7 mouse cellular contexts compared by ENCODE assay signal in the genomic region with DNA sequence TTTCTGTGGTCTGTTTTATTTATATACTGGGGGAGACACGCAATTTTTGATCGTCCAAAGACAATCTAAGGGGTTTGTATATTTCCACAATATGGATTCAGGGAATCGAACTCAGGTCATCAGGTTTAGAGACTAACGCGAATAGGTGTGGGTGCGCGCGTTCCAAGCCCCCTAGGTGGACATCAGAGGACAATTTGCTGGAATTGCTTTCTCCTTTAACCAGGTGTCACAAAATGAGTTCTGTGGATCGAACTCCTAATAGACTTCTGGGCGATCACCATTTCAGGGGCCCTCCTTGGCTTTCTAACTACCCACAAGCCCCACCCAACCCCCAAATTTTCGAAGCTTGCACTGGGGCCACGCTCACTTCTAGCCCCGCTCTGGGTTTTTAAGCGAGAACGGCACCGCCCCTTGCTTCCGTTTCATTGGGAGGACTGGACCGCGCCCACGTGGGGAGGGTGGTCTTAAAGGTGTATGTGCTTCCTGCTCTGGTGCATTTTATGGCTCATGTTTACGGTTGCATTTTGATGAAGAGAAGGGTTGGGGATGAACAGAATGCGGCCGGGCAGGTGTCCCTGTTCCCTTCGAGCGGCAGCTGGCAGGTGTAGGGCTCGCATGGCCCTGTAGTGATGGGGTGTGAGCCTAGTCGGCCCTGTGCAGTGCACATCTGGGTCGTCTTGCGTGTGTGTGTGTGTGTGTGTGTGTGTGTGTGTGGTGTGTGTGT. TPM values are rescaled to one million over a fixed set of nuclear protein-coding genes. Genes with fewer than 3 reads are reported as not detected.
DNase-seq lines count a peak whose midpoint lies in the region; ATAC-seq and TF ChIP-seq lines count a peak whose summit lies in the region.

No protein-coding gene starts in this region.

- peak; percentile 59 for ATAC-seq in intestine, embryonic 14.5 days (replicated peaks; ENCODE audit: low FRiP score, low TSS enrichment, low read depth)
- ATAC-seq in midbrain, embryonic 11.5 days (ENCODE audit: low FRiP score): peak; percentile 31; the same call in 1 of the 2 replicates

- no peaks in the 10 kb centered on the region for H3K9me3 ChIP-seq in intestine, embryonic 14.5 days (ENCODE audit: control insufficient read depth, low read length)
- H3K9me3 ChIP-seq in limb, embryonic 10.5 days (replicated peaks): no peaks in the 10 kb centered on the region
- no peaks in the 10 kb centered on the region for H3K9me3 ChIP-seq in midbrain, embryonic 11.5 days (ENCODE audit: control insufficient read depth, low read length)

- 2% methylated on average over 29 of the region's 29 CpGs for WGBS in intestine, embryonic 14.5 days
- WGBS in limb, embryonic 10.5 days: 4% methylated on average over 29 of the region's 29 CpGs
- 4% methylated on average over 29 of the region's 29 CpGs for WGBS in midbrain, embryonic 11.5 days
- WGBS in small intestine, adult 2 months: under 1% methylated on average over 29 of the region's 29 CpGs

- TF ChIP-seq POLR2A in cortical plate, adult 2 months (IDR thresholded peaks at IDR 0.05; ENCODE audit: extremely low read depth, insufficient read depth, low read length): 0 out of 2 replicates have a peak, but pooled peaks have one; percentile 44
- no peak for TF ChIP-seq POLR2A in small intestine, adult 2 months (IDR thresholded peaks at IDR 0.05; ENCODE audit: low read depth, low read length)

- H3K36me3 ChIP-seq in intestine, embryonic 14.5 days (ENCODE audit: control insufficient read depth, insufficient read depth, low read length): peaks cover 3% of the 10 kb centered on the region
- H3K36me3 ChIP-seq in limb, embryonic 10.5 days: peaks cover 19% of the 10 kb centered on the region
- no peaks in the 10 kb centered on the region; the same call in 1 of the 2 replicates for H3K36me3 ChIP-seq in midbrain, embryonic 11.5 days (ENCODE audit: control insufficient read depth, insufficient read depth, low read length)
- H3K36me3 ChIP-seq in small intestine, adult 2 months (ENCODE audit: control insufficient read depth, insufficient read depth, low read length): peaks cover 4% of the 10 kb centered on the region; the same call in 1 of the 2 replicates

- intact Hi-C loops in gastrocnemius, postnatal 14 days (cut with DNase I; ENCODE audit: low total_unique reads): no loop called here

- H3K9ac ChIP-seq in intestine, embryonic 14.5 days (ENCODE audit: low read length): peak overlapping the region; percentile 42
- H3K9ac ChIP-seq in midbrain, embryonic 11.5 days (ENCODE audit: low read length): peak overlapping the region; percentile 53

- H3K4me2 ChIP-seq in intestine, embryonic 14.5 days (ENCODE audit: low read length): peak overlapping the region; percentile 73
- H3K4me2 ChIP-seq in midbrain, embryonic 11.5 days: peak overlapping the region; percentile 51

- no peaks in the 10 kb centered on the region for H3K27me3 ChIP-seq in intestine, embryonic 14.5 days (replicated peaks; ENCODE audit: control insufficient read depth, insufficient read depth, low read length)
- H3K27me3 ChIP-seq in limb, embryonic 10.5 days (ENCODE audit: low read depth, poor library complexity, severe bottlenecking): no peaks in the 10 kb centered on the region
- H3K27me3 ChIP-seq in midbrain, embryonic 11.5 days (ENCODE audit: control insufficient read depth, insufficient read depth, low read length): no peaks in the 10 kb centered on the region
- H3K27me3 ChIP-seq in small intestine, adult 2 months (ENCODE audit: control insufficient read depth, insufficient read depth, low read length): no peaks in the 10 kb centered on the region

- peak; percentile 88 to 95 for DNase-seq in adrenal gland, adult (ENCODE audit: inconsistent age in 2 of 2, low spot score in 1 of 2)
- DNase-seq in gastrocnemius, postnatal 14 days: peak; percentile 88
- DNase-seq in intestine, embryonic 14.5 days (ENCODE audit: low spot score): peak; percentile 85
- peak; percentile 86 for DNase-seq in limb, embryonic 10.5 days (ENCODE audit: low spot score)
- DNase-seq in midbrain, embryonic 11.5 days (ENCODE audit: low spot score, missing footprints): peak; percentile 94

- H3K4me3 ChIP-seq in cortical plate, adult 2 months (ENCODE audit: insufficient read depth, low read length): peak overlapping the region; percentile 47
- peak overlapping the region; percentile 80 for H3K4me3 ChIP-seq in intestine, embryonic 14.5 days (ENCODE audit: low read depth, low read length)
- peak overlapping the region; percentile 93 for H3K4me3 ChIP-seq in limb, embryonic 10.5 days
- peak overlapping the region; percentile 96 for H3K4me3 ChIP-seq in midbrain, embryonic 11.5 days (ENCODE audit: low read depth, low read length)
- H3K4me3 ChIP-seq in small intestine, adult 2 months (ENCODE audit: low read depth, low read length): peak overlapping the region; percentile 74

- peak overlapping the region; percentile 36 for H3K27ac ChIP-seq in cortical plate, adult 2 months (ENCODE audit: insufficient read depth, low read length)
- peak overlapping the region; percentile 52 for H3K27ac ChIP-seq in intestine, embryonic 14.5 days (ENCODE audit: low read depth)
- peak overlapping the region; percentile 90 for H3K27ac ChIP-seq in limb, embryonic 10.5 days
- peak overlapping the region; percentile 57; the same call in 1 of the 2 replicates for H3K27ac ChIP-seq in midbrain, embryonic 11.5 days (ENCODE audit: low read depth, low read length)
- peak overlapping the region; percentile 86 for H3K27ac ChIP-seq in small intestine, adult 2 months (ENCODE audit: insufficient read depth, low read depth, low read length)

- TF ChIP-seq CTCF in cortical plate, adult 2 months (IDR thresholded peaks at IDR 0.05; ENCODE audit: extremely low read depth, insufficient read depth, low read length): no peak
- TF ChIP-seq CTCF in small intestine, adult 2 months (IDR thresholded peaks at IDR 0.05; ENCODE audit: extremely low read depth, insufficient read length, insufficient replicate concordance, low read depth, low read length): no peak

- peaks cover 5% of the 10 kb centered on the region for H3K4me1 ChIP-seq in cortical plate, adult 2 months (ENCODE audit: control insufficient read depth, insufficient read depth, low read length)
- H3K4me1 ChIP-seq in intestine, embryonic 14.5 days (replicated peaks; ENCODE audit: control insufficient read depth, insufficient read depth, low read length): peaks cover 24% of the 10 kb centered on the region
- H3K4me1 ChIP-seq in limb, embryonic 10.5 days: peaks cover 46% of the 10 kb centered on the region
- H3K4me1 ChIP-seq in midbrain, embryonic 11.5 days (ENCODE audit: control insufficient read depth, insufficient read depth, low read length): peaks cover 20% of the 10 kb centered on the region
- peaks cover 12% of the 10 kb centered on the region; the same call in 1 of the 2 replicates for H3K4me1 ChIP-seq in small intestine, adult 2 months (ENCODE audit: control insufficient read depth, insufficient read depth, insufficient read length, low read length)

RNA-seq across cellular contexts. Expression of a gene that starts 1.0 kb away (rescaled TPM):
- 21.3 and 22.5 TPM in 2 replicates for polyA plus RNA-seq in cortical plate, adult 2 months (2012; rRNA removed)
- total RNA-seq in gastrocnemius, postnatal 14 days (2021): 10 to 100 TPM; 12.3 to 12.8 TPM
- polyA plus RNA-seq in intestine, embryonic 14.5 days (2014; fragmentation: Nextera tagmentation; extraction: Ambion mirVana): 40.8 and 43.3 TPM in 2 replicates
- polyA plus RNA-seq in limb, embryonic 10.5 days (2016; fragmentation: Nextera tagmentation; extraction: Ambion mirVana): 73.6 and 73.9 TPM in 2 replicates
- polyA plus RNA-seq in midbrain, embryonic 11.5 days (2014; fragmentation: Nextera tagmentation; extraction: Ambion mirVana): 42.1 and 46.5 TPM in 2 replicates
- polyA plus RNA-seq in small intestine, adult 2 months (2012; rRNA removed): 29.1 and 53.3 TPM in 2 replicates

RNA-seq across cellular contexts. Expression of a gene that starts 7.7 kb away (rescaled TPM):
- 1,040 and 1,088 TPM in 2 replicates for polyA plus RNA-seq in cortical plate, adult 2 months (2012; rRNA removed)
- total RNA-seq in gastrocnemius, postnatal 14 days (2021): 100 to 1,000 TPM; 892 to 898 TPM
- polyA plus RNA-seq in intestine, embryonic 14.5 days (2014; fragmentation: Nextera tagmentation; extraction: Ambion mirVana): 484 and 490 TPM in 2 replicates
- 575 and 611 TPM in 2 replicates for polyA plus RNA-seq in limb, embryonic 10.5 days (2016; fragmentation: Nextera tagmentation; extraction: Ambion mirVana)
- 398 and 422 TPM in 2 replicates for polyA plus RNA-seq in midbrain, embryonic 11.5 days (2014; fragmentation: Nextera tagmentation; extraction: Ambion mirVana)
- 755 and 1,606 TPM in 2 replicates for polyA plus RNA-seq in small intestine, adult 2 months (2012; rRNA removed)

RNA-seq across cellular contexts. Expression of a gene that starts 14.1 kb away (rescaled TPM):
- 71.2 and 77.1 TPM in 2 replicates for polyA plus RNA-seq in cortical plate, adult 2 months (2012; rRNA removed)
- total RNA-seq in gastrocnemius, postnatal 14 days (2021): 10 to 100 TPM; 21.2 to 24.8 TPM
- polyA plus RNA-seq in intestine, embryonic 14.5 days (2014; fragmentation: Nextera tagmentation; extraction: Ambion mirVana): 57.8 and 58.8 TPM in 2 replicates
- polyA plus RNA-seq in limb, embryonic 10.5 days (2016; fragmentation: Nextera tagmentation; extraction: Ambion mirVana): 46.5 and 52.0 TPM in 2 replicates
- 49.7 and 50.6 TPM in 2 replicates for polyA plus RNA-seq in midbrain, embryonic 11.5 days (2014; fragmentation: Nextera tagmentation; extraction: Ambion mirVana)
- 102 and 228 TPM in 2 replicates for polyA plus RNA-seq in small intestine, adult 2 months (2012; rRNA removed)

RNA-seq across cellular contexts. Expression of a gene that starts 15.0 kb away (rescaled TPM):
- polyA plus RNA-seq in cortical plate, adult 2 months (2012; rRNA removed): not detected in 2 replicates
- total RNA-seq in gastrocnemius, postnatal 14 days (2021): not detected
- not detected in 2 replicates for polyA plus RNA-seq in intestine, embryonic 14.5 days (2014; fragmentation: Nextera tagmentation; extraction: Ambion mirVana)
- polyA plus RNA-seq in limb, embryonic 10.5 days (2016; fragmentation: Nextera tagmentation; extraction: Ambion mirVana): not detected in 2 replicates
- polyA plus RNA-seq in midbrain, embryonic 11.5 days (2014; fragmentation: Nextera tagmentation; extraction: Ambion mirVana): not detected in 2 replicates
- not detected in 2 replicates for polyA plus RNA-seq in small intestine, adult 2 months (2012; rRNA removed)

RNA-seq across cellular contexts. Expression of a gene that starts 33.2 kb away (rescaled TPM):
- 0.13 and 0.19 TPM in 2 replicates for polyA plus RNA-seq in cortical plate, adult 2 months (2012; rRNA removed)
- 1 to 10 TPM; 1.8 to 5.5 TPM for total RNA-seq in gastrocnemius, postnatal 14 days (2021)
- 0.22 TPM in 2 replicates for polyA plus RNA-seq in intestine, embryonic 14.5 days (2014; fragmentation: Nextera tagmentation; extraction: Ambion mirVana)
- polyA plus RNA-seq in limb, embryonic 10.5 days (2016; fragmentation: Nextera tagmentation; extraction: Ambion mirVana): not detected in 2 replicates
- polyA plus RNA-seq in midbrain, embryonic 11.5 days (2014; fragmentation: Nextera tagmentation; extraction: Ambion mirVana): not detected in 2 replicates
- not detected in 2 replicates for polyA plus RNA-seq in small intestine, adult 2 months (2012; rRNA removed)

Comparison
In these comparisons a context has a peak if more than half of its experiments do, and no peak if none do; other contexts are left out.
1. Peak in every context shown above with its lines: DNase-seq, ATAC-seq, H3K4me3 ChIP-seq and H3K27ac ChIP-seq.
2. H3K27ac ChIP-seq: peak in every context shown above with its lines; median percentile 90 in limb, embryonic 10.5 days; 86 in small intestine, adult 2 months; 57 in midbrain, embryonic 11.5 days; 52 in intestine, embryonic 14.5 days; 36 in cortical plate, adult 2 months.